Mouse (Mus musculus) embryonic facial prominence, embryonic 15.5 days (tissue): Measurements from ENCODE around the gene Cbx8. TPM values are rescaled to one million over a fixed set of nuclear protein-coding genes. Genes with fewer than 3 reads are reported as not detected.
A peak's percentile ranks its signal among the peaks of the same experiment; 100 is the strongest.

Experiments used
- ATAC-seq: fragments of 200-750 bp; cut with Nextera tagmentation; 2 replicates; pipeline ENCODE4 v1.8.0; 2017; ENCODE audit warnings: low read depth, moderate TSS enrichment; ENCODE audit not compliant: insufficient number of reproducible peaks, low FRiP score, low TSS enrichment
- H3K27ac ChIP-seq: fragments of 300-500 bp; sonication (generic); replicated peaks from 2 replicates; pipeline ENCODE4 v1.5.1; 2015; ENCODE audit warnings: mild to moderate bottlenecking, inconsistent platforms
- H3K27me3 ChIP-seq: fragments of 300-500 bp; sonication (generic); 2 replicates; pipeline ENCODE4 v1.6.1; 2015; ENCODE audit warnings: inconsistent platforms
- H3K36me3 ChIP-seq: fragments of 300-500 bp; sonication (generic); 2 replicates; pipeline ENCODE4 v1.6.1; 2015; ENCODE audit warnings: mild to moderate bottlenecking, inconsistent platforms
- H3K4me1 ChIP-seq: fragments of 300-500 bp; sonication (generic); 2 replicates; pipeline ENCODE4 v1.6.1; 2015; ENCODE audit warnings: inconsistent platforms
- H3K4me2 ChIP-seq: fragments of 300-500 bp; sonication (generic); replicated peaks from 2 replicates; pipeline ENCODE4 v1.6.1; 2015; ENCODE audit warnings: mild to moderate bottlenecking, inconsistent platforms
- H3K4me3 ChIP-seq: fragments of 300-500 bp; sonication (generic); replicated peaks from 2 replicates; pipeline ENCODE4 v1.5.1; 2015; ENCODE audit warnings: mild to moderate bottlenecking, inconsistent platforms
- H3K9ac ChIP-seq: fragments of 300-500 bp; sonication (generic); 2 replicates; pipeline ENCODE4 v1.6.1; 2015; ENCODE audit warnings: inconsistent platforms
- H3K9me3 ChIP-seq: fragments of 300-500 bp; sonication (generic); replicated peaks from 2 replicates; pipeline ENCODE4 v1.6.1; 2016; ENCODE audit warnings: inconsistent platforms
- WGBS: fragments of 180-500 bp; shearing (Covaris S2); methylation state at CpG from one replicate; pipeline ENCODE4 v1.1.7; 2015; 5-methylcytosine and 5-hydroxymethylcytosine counted together
- polyA plus RNA-seq: library from polyadenylated mRNA; unstranded; fragments of >200 nt; fragmentation: Nextera tagmentation; extraction: Ambion mirVana; gene quantifications from 2 replicates; pipeline ENCODE4 v1.2.1, GENCODE M21; 2015

The Cbx8 gene
- polyA plus RNA-seq, 1 experiment from 2014 or later, result 10.3 TPM

GRCm38 (mm10) chr11:119036447-119036846 lies 4.3 kb downstream of the Cbx8 start:
- 10% methylated on average over 15 of the region's 15 CpGs for WGBS
- H3K9ac ChIP-seq, result no peak overlapping the region
- H3K27ac ChIP-seq, result no peak overlapping the region
- H3K9me3 ChIP-seq, result no peaks in the 10 kb centered on the region
- peak overlapping the region; percentile 78 for H3K4me2 ChIP-seq
- no peak overlapping the region for H3K4me3 ChIP-seq
- H3K4me1 ChIP-seq, result peaks cover 64% of the 10 kb centered on the region
- H3K27me3 ChIP-seq, result peaks cover 48% of the 10 kb centered on the region
- H3K36me3 ChIP-seq, result peaks cover 8% of the 10 kb centered on the region
- ATAC-seq, result no peak

- 18% methylated on average over 21 of the region's 21 CpGs for WGBS
- Histone ChIP-seq H3K4me2 (no peak overlapping the region), H3K27me3 (peaks cover 46% of the 10 kb centered on the region)
Measured at GRCm38 (mm10) chr11:119035686-119036165, 5.0 kb downstream of the Cbx8 start.

GRCm38 (mm10) chr11:119035094-119035685 lies 5.6 kb downstream of the Cbx8 start:
- Histone ChIP-seq H3K36me3 (peaks cover 15% of the 10 kb centered on the region), H3K9me3 (no peaks in the 10 kb centered on the region), H3K9ac (no peak overlapping the region), H3K4me1 (peaks cover 58% of the 10 kb centered on the region), H3K4me2 (peak overlapping the region; percentile 58), H3K27me3 (peaks cover 46% of the 10 kb centered on the region), H3K4me3 (0 out of 2 replicates have a peak overlapping the region, but pooled peaks have one; percentile 32), H3K27ac (no peak overlapping the region)
- 6% methylated on average over 21 of the region's 21 CpGs for WGBS
- no peak for ATAC-seq

More at GRCm38 (mm10) chr11:119035686-119036165, 5.0 kb downstream of the Cbx8 start:
- H3K4me1 ChIP-seq, result peaks cover 61% of the 10 kb centered on the region
- no peak overlapping the region for H3K9ac ChIP-seq
- ATAC-seq, result no peak
- peaks cover 10% of the 10 kb centered on the region for H3K36me3 ChIP-seq
- H3K9me3 ChIP-seq, result no peaks in the 10 kb centered on the region
- no peak overlapping the region for H3K4me3 ChIP-seq
- no peak overlapping the region for H3K27ac ChIP-seq

- ATAC-seq, result no peak; the same call in 1 of the 2 replicates
- Histone ChIP-seq H3K9me3 (no peaks in the 10 kb centered on the region), H3K27me3 (peaks cover 46% of the 10 kb centered on the region), H3K27ac (no peak overlapping the region), H3K36me3 (peaks cover 20% of the 10 kb centered on the region), H3K4me1 (peaks cover 53% of the 10 kb centered on the region), H3K4me2 (peak overlapping the region; percentile 58), H3K4me3 (peak overlapping the region; percentile 32), H3K9ac (no peak overlapping the region)
- 4% methylated on average over 19 of the region's 19 CpGs for WGBS
Measured at GRCm38 (mm10) chr11:119034635-119035034, 6.1 kb downstream of the Cbx8 start.

- Histone ChIP-seq H3K9ac (no peak overlapping the region), H3K4me1 (peaks cover 46% of the 10 kb centered on the region)
Measured at GRCm38 (mm10) chr11:119033874-119034558, 6.8 kb downstream of the Cbx8 start.

GRCm38 (mm10) chr11:119026203-119026602 lies 14.6 kb downstream of the Cbx8 start:
- H3K4me2 ChIP-seq, result peak overlapping the region; percentile 15; the same call in 1 of the 2 replicates
- H3K4me1 ChIP-seq, result peaks cover 44% of the 10 kb centered on the region
- H3K9me3 ChIP-seq, result no peaks in the 10 kb centered on the region
- no peak overlapping the region for H3K4me3 ChIP-seq
- H3K36me3 ChIP-seq, result peaks cover 47% of the 10 kb centered on the region
- H3K27ac ChIP-seq, result no peak overlapping the region
- ATAC-seq, result no peak
- H3K9ac ChIP-seq, result no peak overlapping the region
- WGBS, result 34% methylated on average over 12 of the region's 12 CpGs
- H3K27me3 ChIP-seq, result no peaks in the 10 kb centered on the region

More at GRCm38 (mm10) chr11:119033874-119034558, 6.8 kb downstream of the Cbx8 start:
- Histone ChIP-seq H3K27ac (no peak overlapping the region), H3K4me2 (peak overlapping the region; percentile 58), H3K9me3 (no peaks in the 10 kb centered on the region), H3K27me3 (peaks cover 43% of the 10 kb centered on the region), H3K4me3 (peak overlapping the region; percentile 32), H3K36me3 (peaks cover 25% of the 10 kb centered on the region)
- ATAC-seq, result peak; percentile 60
- WGBS, result 1% methylated on average over 26 of the region's 26 CpGs

GRCm38 (mm10) chr11:119024260-119024659 lies 16.5 kb downstream of the Cbx8 start:
- no peak for ATAC-seq
- H3K27ac ChIP-seq, result peak overlapping the region; percentile 92
- peak overlapping the region; percentile 85 for H3K9ac ChIP-seq
- peak overlapping the region; percentile 96 for H3K4me3 ChIP-seq
- H3K36me3 ChIP-seq, result peaks cover 31% of the 10 kb centered on the region
- H3K4me2 ChIP-seq, result peak overlapping the region; percentile 77
- WGBS, result 1% methylated on average over 7 of the region's 7 CpGs
- no peaks in the 10 kb centered on the region for H3K27me3 ChIP-seq
- peaks cover 44% of the 10 kb centered on the region for H3K4me1 ChIP-seq
- H3K9me3 ChIP-seq, result no peaks in the 10 kb centered on the region

GRCm38 (mm10) chr11:119023616-119023980 lies 17.2 kb downstream of the Cbx8 start:
- under 1% methylated on average over 15 of the region's 15 CpGs for WGBS
- H3K4me2 ChIP-seq, result peak overlapping the region; percentile 77
- peak overlapping the region; percentile 85 for H3K9ac ChIP-seq
- no peaks in the 10 kb centered on the region for H3K27me3 ChIP-seq
- H3K9me3 ChIP-seq, result no peaks in the 10 kb centered on the region
- H3K4me3 ChIP-seq, result peak overlapping the region; percentile 96
- H3K27ac ChIP-seq, result peak overlapping the region; percentile 92
- peaks cover 44% of the 10 kb centered on the region for H3K4me1 ChIP-seq
- peak; percentile 12; the same call in 1 of the 2 replicates for ATAC-seq
- peaks cover 24% of the 10 kb centered on the region for H3K36me3 ChIP-seq

- peak; percentile 89 for ATAC-seq
- no peaks in the 10 kb centered on the region for H3K27me3 ChIP-seq
Measured at GRCm38 (mm10) chr11:119022895-119023615, 17.7 kb downstream of the Cbx8 start, which contains the start of gene Cbx2. Cbx2 (plus strand) TSS chr11:119022962.

GRCm38 (mm10) chr11:119022068-119022894 lies 18.5 kb downstream of the Cbx8 start:
- H3K4me1 ChIP-seq, result peaks cover 44% of the 10 kb centered on the region
- peak overlapping the region; percentile 96 for H3K4me3 ChIP-seq
- H3K4me2 ChIP-seq, result peak overlapping the region; percentile 77
- peak overlapping the region; percentile 63 for H3K9ac ChIP-seq
- no peaks in the 10 kb centered on the region for H3K9me3 ChIP-seq
- no peaks in the 10 kb centered on the region for H3K27me3 ChIP-seq
- peak overlapping the region; percentile 92 for H3K27ac ChIP-seq
- 4% methylated on average over 42 of the region's 42 CpGs for WGBS
- peaks cover 11% of the 10 kb centered on the region for H3K36me3 ChIP-seq
- no peak for ATAC-seq

More at GRCm38 (mm10) chr11:119022895-119023615, 17.7 kb downstream of the Cbx8 start, which contains the start of gene Cbx2:
- WGBS, result under 1% methylated on average over 90 of the region's 99 CpGs
- H3K36me3 ChIP-seq, result peaks cover 19% of the 10 kb centered on the region
- no peaks in the 10 kb centered on the region for H3K9me3 ChIP-seq
- H3K4me1 ChIP-seq, result peaks cover 44% of the 10 kb centered on the region
- peak within 1 kb of the TSS; percentile 92 for H3K27ac ChIP-seq
- H3K9ac ChIP-seq, result peak within 1 kb of the TSS; percentile 85
- H3K4me3 ChIP-seq, result peak within 1 kb of the TSS; percentile 96
- H3K4me2 ChIP-seq, result peak within 1 kb of the TSS; percentile 77
